17 mouse cellular contexts compared by ENCODE assay signal in genomic region chr8:87734902-87735301, GRCm38 (mm10).
DNase-seq lines count a peak whose midpoint lies in the region; ATAC-seq and TF ChIP-seq lines count a peak whose summit lies in the region.
"Had no signal": no experiment of that assay in that cellular context is flagged by ENCODE, and none has a peak within 500 bp of the region (broad histone marks: within the 10 kb centered on the region; RNA-seq: fewer than 3 reads in every experiment).

No protein-coding gene starts in this region.

- H3K27ac ChIP-seq in forebrain, postnatal 0 days (ENCODE audit: low read depth, low read length), result peak overlapping the region; percentile 55; the same call in 1 of the 2 replicates
- no peak overlapping the region for H3K27ac ChIP-seq in forebrain, embryonic 15.5 days (replicated peaks)
- H3K27ac ChIP-seq in stomach, embryonic 14.5 days (ENCODE audit: low read length), result peak overlapping the region; percentile 39; the same call in 1 of the 2 replicates
- no peak overlapping the region for H3K27ac ChIP-seq in stomach, postnatal 0 days (replicated peaks)
- H3K27ac ChIP-seq in midbrain, embryonic 12.5 days (replicated peaks), result peak overlapping the region; percentile 39; the same call in 1 of the 2 replicates
- H3K27ac ChIP-seq in thymus, adult 2 months (ENCODE audit: control insufficient read depth, insufficient read depth, low read length), result no peak overlapping the region
- H3K27ac ChIP-seq: embryonic facial prominence, embryonic 15.5 days; liver, embryonic 15.5 days had no signal

- ATAC-seq in forebrain, postnatal 0 days, result peak; percentile 53
- ATAC-seq in forebrain, embryonic 15.5 days (replicated peaks), result no peak
- ATAC-seq in stomach, embryonic 14.5 days (ENCODE audit: insufficient number of reproducible peaks, insufficient read depth, low FRiP score, low read depth), result no peak
- no peak for ATAC-seq in stomach, postnatal 0 days (ENCODE audit: low FRiP score, low TSS enrichment)
- no peak for ATAC-seq in midbrain, embryonic 12.5 days (ENCODE audit: low FRiP score, low read depth)

- H3K36me3 ChIP-seq in forebrain, postnatal 0 days (ENCODE audit: insufficient read depth), result no peaks in the 10 kb centered on the region
- H3K36me3 ChIP-seq in forebrain, embryonic 15.5 days, result no peaks in the 10 kb centered on the region
- no peaks in the 10 kb centered on the region for H3K36me3 ChIP-seq in stomach, embryonic 14.5 days (ENCODE audit: control insufficient read depth, insufficient read depth, low read length)
- no peaks in the 10 kb centered on the region for H3K36me3 ChIP-seq in stomach, postnatal 0 days (ENCODE audit: control insufficient read depth, insufficient read depth, low read length)
- 0 out of 2 replicates have a peak, but pooled peaks cover 7% of the 10 kb centered on the region for H3K36me3 ChIP-seq in midbrain, embryonic 12.5 days
- no peaks in the 10 kb centered on the region for H3K36me3 ChIP-seq in thymus, adult 2 months (ENCODE audit: control insufficient read depth, insufficient read depth, low read length)
- H3K36me3 ChIP-seq: liver, embryonic 15.5 days had no signal

- no peaks in the 10 kb centered on the region for H3K4me1 ChIP-seq in forebrain, postnatal 0 days (ENCODE audit: insufficient read depth)
- H3K4me1 ChIP-seq in forebrain, embryonic 15.5 days, result peaks cover 26% of the 10 kb centered on the region
- H3K4me1 ChIP-seq in stomach, embryonic 14.5 days (ENCODE audit: control insufficient read depth, insufficient read depth, low read length), result peaks cover 8% of the 10 kb centered on the region; the same call in 1 of the 2 replicates
- no peaks in the 10 kb centered on the region for H3K4me1 ChIP-seq in stomach, postnatal 0 days (replicated peaks; ENCODE audit: control insufficient read depth, insufficient read depth)
- H3K4me1 ChIP-seq in midbrain, embryonic 12.5 days, result peaks cover 34% of the 10 kb centered on the region
- no peaks in the 10 kb centered on the region for H3K4me1 ChIP-seq in thymus, adult 2 months (replicated peaks; ENCODE audit: control insufficient read depth, insufficient read depth, low read length)
- H3K4me1 ChIP-seq: liver, embryonic 15.5 days had no signal

- no peak for DNase-seq in forebrain, postnatal 0 days
- no peak for DNase-seq in stomach, postnatal 0 days (ENCODE audit: low spot score)
- no peak for DNase-seq in adrenal gland, postnatal 14 days
- DNase-seq in layer of hippocampus, adult 8-10 months (ENCODE audit: low spot score in 2 of 2), result no peak
- DNase-seq in thymus, adult 2 months, result no peak
- DNase-seq: adrenal gland, adult 2 months; cerebellum, adult 9-11 months; kidney, adult 11 months; kidney, postnatal 4 days; lung, postnatal 36 days; thymus, adult 18-20 months had no signal

- H3K4me3 ChIP-seq in forebrain, postnatal 0 days (ENCODE audit: low read depth, low read length), result no peak overlapping the region
- H3K4me3 ChIP-seq in forebrain, embryonic 15.5 days, result no peak overlapping the region
- H3K4me3 ChIP-seq in stomach, embryonic 14.5 days (ENCODE audit: low read depth, low read length), result no peak overlapping the region
- H3K4me3 ChIP-seq in stomach, postnatal 0 days (ENCODE audit: low read depth, low read length), result no peak overlapping the region
- H3K4me3 ChIP-seq in midbrain, embryonic 12.5 days, result no peak overlapping the region
- no peak overlapping the region for H3K4me3 ChIP-seq in thymus, adult 2 months (ENCODE audit: control insufficient read depth, insufficient read depth, low read length)
- H3K4me3 ChIP-seq: embryonic facial prominence, embryonic 15.5 days; liver, embryonic 15.5 days; myocyte had no signal

- 41% methylated on average over 4 of the region's 4 CpGs for WGBS in forebrain, postnatal 0 days
- 52% methylated on average over 4 of the region's 4 CpGs for WGBS in forebrain, embryonic 15.5 days
- WGBS in stomach, embryonic 14.5 days, result 61% methylated on average over 4 of the region's 4 CpGs
- 58% methylated on average over 4 of the region's 4 CpGs for WGBS in stomach, postnatal 0 days
- 67% methylated on average over 4 of the region's 4 CpGs for WGBS in midbrain, embryonic 12.5 days
- WGBS in thymus, adult 2 months, result 94% methylated on average over 4 of the region's 4 CpGs

- no peaks in the 10 kb centered on the region for H3K27me3 ChIP-seq in forebrain, postnatal 0 days (ENCODE audit: insufficient read depth, low read length)
- H3K27me3 ChIP-seq in forebrain, embryonic 15.5 days, result no peaks in the 10 kb centered on the region
- no peaks in the 10 kb centered on the region for H3K27me3 ChIP-seq in stomach, embryonic 14.5 days (ENCODE audit: control insufficient read depth, insufficient read depth, low read length)
- H3K27me3 ChIP-seq in stomach, postnatal 0 days (ENCODE audit: control insufficient read depth, insufficient read depth, low read length), result no peaks in the 10 kb centered on the region
- no peaks in the 10 kb centered on the region for H3K27me3 ChIP-seq in midbrain, embryonic 12.5 days
- H3K27me3 ChIP-seq in thymus, adult 2 months (ENCODE audit: control insufficient read depth, insufficient read depth, low read length), result no peaks in the 10 kb centered on the region
- H3K27me3 ChIP-seq: embryonic facial prominence, embryonic 15.5 days; liver, embryonic 15.5 days had no signal

- no peak overlapping the region for H3K4me2 ChIP-seq in forebrain, postnatal 0 days (ENCODE audit: low read depth)
- no peak overlapping the region for H3K4me2 ChIP-seq in forebrain, embryonic 15.5 days (replicated peaks)
- H3K4me2 ChIP-seq in stomach, embryonic 14.5 days (replicated peaks; ENCODE audit: low read depth, low read length), result no peak overlapping the region
- H3K4me2 ChIP-seq in stomach, postnatal 0 days (replicated peaks; ENCODE audit: low read depth), result no peak overlapping the region
- no peak overlapping the region for H3K4me2 ChIP-seq in midbrain, embryonic 12.5 days (replicated peaks)
- H3K4me2 ChIP-seq: embryonic facial prominence, embryonic 15.5 days; liver, embryonic 15.5 days had no signal

- no peak for TF ChIP-seq CTCF in forebrain, postnatal 0 days (IDR thresholded peaks at IDR 0.05; ENCODE audit: low read depth)
- no peak for TF ChIP-seq CTCF in stomach, postnatal 0 days (IDR thresholded peaks at IDR 0.05; ENCODE audit: low read depth)
- TF ChIP-seq CTCF in thymus, adult 2 months (IDR thresholded peaks at IDR 0.05; ENCODE audit: borderline replicate concordance, control insufficient read depth, extremely low read depth, insufficient read depth, low read length, poor library complexity), result no peak

- H3K9me3 ChIP-seq in forebrain, postnatal 0 days (ENCODE audit: low read length), result no peaks in the 10 kb centered on the region
- H3K9me3 ChIP-seq in forebrain, embryonic 15.5 days, result no peaks in the 10 kb centered on the region
- H3K9me3 ChIP-seq in stomach, embryonic 14.5 days (ENCODE audit: control insufficient read depth, low read depth, low read length), result no peaks in the 10 kb centered on the region
- no peaks in the 10 kb centered on the region for H3K9me3 ChIP-seq in stomach, postnatal 0 days (ENCODE audit: control insufficient read depth, low read length)
- no peaks in the 10 kb centered on the region for H3K9me3 ChIP-seq in midbrain, embryonic 12.5 days
- H3K9me3 ChIP-seq: embryonic facial prominence, embryonic 15.5 days; liver, embryonic 15.5 days had no signal

- no peak overlapping the region for H3K9ac ChIP-seq in forebrain, postnatal 0 days
- no peak overlapping the region for H3K9ac ChIP-seq in forebrain, embryonic 15.5 days (replicated peaks)
- H3K9ac ChIP-seq in stomach, embryonic 14.5 days (replicated peaks; ENCODE audit: low read depth, low read length), result no peak overlapping the region
- no peak overlapping the region for H3K9ac ChIP-seq in stomach, postnatal 0 days (ENCODE audit: low read length)
- H3K9ac ChIP-seq in midbrain, embryonic 12.5 days (replicated peaks), result no peak overlapping the region
- H3K9ac ChIP-seq: embryonic facial prominence, embryonic 15.5 days; liver, embryonic 15.5 days had no signal

- no peak for TF ChIP-seq POLR2A in thymus, adult 2 months (IDR thresholded peaks at IDR 0.05; ENCODE audit: control insufficient read depth, extremely low read depth, insufficient read depth, low read length, poor library complexity)

- no peak for TF ChIP-seq EP300 in stomach, postnatal 0 days (optimal IDR thresholded peaks at IDR 0.05)

Comparison
In these comparisons a context has a peak if more than half of its experiments do, and no peak if none do; other contexts are left out.
1. H3K27ac ChIP-seq: peak in forebrain, postnatal 0 days (single experiment), stomach, embryonic 14.5 days (single experiment) and midbrain, embryonic 12.5 days (single experiment); none in forebrain, embryonic 15.5 days (single experiment), stomach, postnatal 0 days (single experiment) and thymus, adult 2 months (single experiment).